Mouse (Mus musculus) stomach, embryonic 15.5 days (tissue): Measurements from ENCODE around the gene Mat2a. TPM values are rescaled to one million over a fixed set of nuclear protein-coding genes. Genes with fewer than 3 reads are reported as not detected.
A peak's percentile ranks its signal among the peaks of the same experiment; 100 is the strongest.

Experiments
- ATAC-seq: fragments of 200-750 bp; cut with Nextera tagmentation; 2 replicates; pipeline ENCODE4 v1.8.0; 2017; ENCODE audit warnings: low read depth, moderate number of reproducible peaks, moderate TSS enrichment; ENCODE audit not compliant: insufficient read depth, low FRiP score
- H3K27ac ChIP-seq: fragments of 300-500 bp; sonication (generic); 2 replicates; pipeline ENCODE4 v1.5.1; 2015; ENCODE audit warnings: mild to moderate bottlenecking, inconsistent platforms
- H3K27me3 ChIP-seq: fragments of 300-500 bp; sonication (generic); replicated peaks from 2 replicates; pipeline ENCODE4 v1.6.1; 2015; ENCODE audit warnings: inconsistent platforms
- H3K36me3 ChIP-seq: fragments of 300-500 bp; sonication (generic); 2 replicates; pipeline ENCODE4 v1.6.1; 2015; ENCODE audit warnings: inconsistent platforms
- H3K4me1 ChIP-seq: fragments of 300-500 bp; sonication (generic); 2 replicates; pipeline ENCODE4 v1.6.1; 2015; ENCODE audit warnings: inconsistent platforms
- H3K4me2 ChIP-seq: fragments of 300-500 bp; sonication (generic); 2 replicates; pipeline ENCODE4 v1.6.1; 2015; ENCODE audit warnings: mild to moderate bottlenecking, inconsistent platforms
- H3K4me3 ChIP-seq: fragments of 300-500 bp; sonication (generic); replicated peaks from 2 replicates; pipeline ENCODE4 v1.5.1; 2015; ENCODE audit warnings: inconsistent platforms
- H3K9ac ChIP-seq: fragments of 300-500 bp; sonication (generic); 2 replicates; pipeline ENCODE4 v1.6.1; 2015; ENCODE audit warnings: inconsistent platforms
- H3K9me3 ChIP-seq: fragments of 300-500 bp; sonication (generic); 2 replicates; pipeline ENCODE4 v1.6.1; 2016; ENCODE audit warnings: inconsistent platforms
- WGBS: fragments of 180-500 bp; shearing (Covaris S2); methylation state at CpG from one replicate; pipeline ENCODE4 v1.1.7; 2015; 5-methylcytosine and 5-hydroxymethylcytosine counted together
- polyA plus RNA-seq: library from polyadenylated mRNA; unstranded; fragments of >200 nt; fragmentation: Nextera tagmentation; extraction: Ambion mirVana; gene quantifications from 2 replicates; pipeline ENCODE4 v1.2.1, GENCODE M21; 2015

Mat2a gene
- polyA plus RNA-seq, 1 experiment from 2014 or later: 284 TPM

- Histone ChIP-seq H3K9me3 (no peaks in the 10 kb centered on the region), H3K4me3 (no peak overlapping the region), H3K27ac (no peak overlapping the region), H3K9ac (no peak overlapping the region), H3K36me3 (peaks cover 29% of the 10 kb centered on the region), H3K4me2 (peak overlapping the region; percentile 70), H3K27me3 (no peaks in the 10 kb centered on the region), H3K4me1 (peaks cover 21% of the 10 kb centered on the region)
- ATAC-seq: no peak
- 64% methylated on average over 10 of the region's 10 CpGs for WGBS
These were observed 51.1 kb downstream of the Mat2a start for GRCm38 (mm10) chr6:72388266-72388665.

- Histone ChIP-seq H3K4me3 (no peak overlapping the region), H3K4me2 (peak overlapping the region; percentile 70; the same call in 1 of the 2 replicates)
These were observed 51.5 kb downstream of the Mat2a start for GRCm38 (mm10) chr6:72387816-72388215.

GRCm38 (mm10) chr6:72386561-72386960 lies 52.8 kb downstream of the Mat2a start:
- H3K27me3 ChIP-seq: no peaks in the 10 kb centered on the region
- H3K36me3 ChIP-seq: peaks cover 29% of the 10 kb centered on the region
- H3K9ac ChIP-seq: no peak overlapping the region
- ATAC-seq: no peak
- H3K4me2 ChIP-seq: no peak overlapping the region
- no peak overlapping the region for H3K4me3 ChIP-seq
- peaks cover 20% of the 10 kb centered on the region for H3K4me1 ChIP-seq
- no peaks in the 10 kb centered on the region for H3K9me3 ChIP-seq
- no peak overlapping the region for H3K27ac ChIP-seq
- WGBS: 92% methylated on average over 2 of the region's 2 CpGs

More at GRCm38 (mm10) chr6:72387816-72388215, 51.5 kb downstream of the Mat2a start:
- no peaks in the 10 kb centered on the region for H3K27me3 ChIP-seq
- WGBS: 88% methylated on average over 3 of the region's 3 CpGs
- H3K9me3 ChIP-seq: no peaks in the 10 kb centered on the region
- peaks cover 20% of the 10 kb centered on the region for H3K4me1 ChIP-seq
- H3K9ac ChIP-seq: no peak overlapping the region
- no peak overlapping the region for H3K27ac ChIP-seq
- H3K36me3 ChIP-seq: peaks cover 29% of the 10 kb centered on the region
- ATAC-seq: no peak

GRCm38 (mm10) chr6:72385258-72385657 lies 54.1 kb downstream of the Mat2a start:
- no peak overlapping the region for H3K4me3 ChIP-seq
- WGBS: 80% methylated on average over 4 of the region's 4 CpGs
- H3K9ac ChIP-seq: no peak overlapping the region

GRCm38 (mm10) chr6:72383952-72384351 lies 55.4 kb downstream of the Mat2a start:
- ATAC-seq: peak; percentile 81
- 89% methylated on average over 7 of the region's 7 CpGs for WGBS

More at GRCm38 (mm10) chr6:72385258-72385657, 54.1 kb downstream of the Mat2a start:
- no peak for ATAC-seq
- no peak overlapping the region for H3K27ac ChIP-seq
- H3K9me3 ChIP-seq: no peaks in the 10 kb centered on the region
- no peak overlapping the region for H3K4me2 ChIP-seq
- H3K4me1 ChIP-seq: peaks cover 16% of the 10 kb centered on the region
- peaks cover 29% of the 10 kb centered on the region for H3K36me3 ChIP-seq
- H3K27me3 ChIP-seq: no peaks in the 10 kb centered on the region

GRCm38 (mm10) chr6:72383142-72383820 lies 56.1 kb downstream of the Mat2a start:
- H3K9me3 ChIP-seq: no peaks in the 10 kb centered on the region
- H3K9ac ChIP-seq: no peak overlapping the region
- no peak overlapping the region for H3K4me3 ChIP-seq
- no peak overlapping the region for H3K4me2 ChIP-seq
- H3K27me3 ChIP-seq: no peaks in the 10 kb centered on the region
- peaks cover 29% of the 10 kb centered on the region for H3K36me3 ChIP-seq
- WGBS: 78% methylated on average over 6 of the region's 6 CpGs
- ATAC-seq: no peak
- H3K4me1 ChIP-seq: peaks cover 8% of the 10 kb centered on the region
- no peak overlapping the region for H3K27ac ChIP-seq

More at GRCm38 (mm10) chr6:72383952-72384351, 55.4 kb downstream of the Mat2a start:
- no peak overlapping the region for H3K4me2 ChIP-seq
- H3K4me3 ChIP-seq: no peak overlapping the region
- peaks cover 29% of the 10 kb centered on the region for H3K36me3 ChIP-seq
- peaks cover 15% of the 10 kb centered on the region for H3K4me1 ChIP-seq
- no peak overlapping the region for H3K9ac ChIP-seq
- no peak overlapping the region for H3K27ac ChIP-seq
- H3K9me3 ChIP-seq: no peaks in the 10 kb centered on the region
- H3K27me3 ChIP-seq: no peaks in the 10 kb centered on the region

Other genes starting within 250 kb of the Mat2a start
- gene Atoh8, start 204.0 kb downstream of the Mat2a start, polyA plus RNA-seq: 9.8 and 11.2 TPM in 2 replicates
- gene Sftpb, start 134.9 kb downstream of the Mat2a start, polyA plus RNA-seq: 0.10 TPM in 1 of 2 replicates, not detected in the other
- 38.3 and 39.9 TPM in 2 replicates for gene Usp39, start 94.4 kb downstream of the Mat2a start, polyA plus RNA-seq
- 25.7 and 28.2 TPM in 2 replicates for gene 0610030E20Rik, start 92.2 kb downstream of the Mat2a start, polyA plus RNA-seq
- gene Tmem150a, start 84.1 kb downstream of the Mat2a start, polyA plus RNA-seq: 14.8 and 15.4 TPM in 2 replicates
- gene Rnf181, start 72.6 kb downstream of the Mat2a start, polyA plus RNA-seq: 123 and 132 TPM in 2 replicates
- gene Vamp5, start 59.1 kb downstream of the Mat2a start, polyA plus RNA-seq: 23.9 and 26.8 TPM in 2 replicates
- gene Vamp8, start 48.9 kb downstream of the Mat2a start, polyA plus RNA-seq: 215 and 219 TPM in 2 replicates
- 30.4 and 39.5 TPM in 2 replicates for gene Ggcx, start 25.2 kb downstream of the Mat2a start, polyA plus RNA-seq
- 0.18 and 0.22 TPM in 2 replicates for gene Sh2d6, start 82.1 kb upstream of the Mat2a start, polyA plus RNA-seq
- 80.9 and 98.6 TPM in 2 replicates for gene Capg, start 104.8 kb upstream of the Mat2a start, polyA plus RNA-seq
- gene Elmod3, start 158.9 kb upstream of the Mat2a start, polyA plus RNA-seq: 13.7 and 15.9 TPM in 2 replicates
- 21.5 and 22.3 TPM in 2 replicates for gene Retsat, start 158.9 kb upstream of the Mat2a start, polyA plus RNA-seq
- 34.0 and 38.4 TPM in 2 replicates for gene Tgoln1, start 177.4 kb upstream of the Mat2a start, polyA plus RNA-seq